Mouse (Mus musculus) cerebellum, adult 2 months (tissue): ENCODE results near the gene E430018J23Rik. TPM values are rescaled to one million over a fixed set of nuclear protein-coding genes. Genes with fewer than 3 reads are reported as not detected.
A peak's percentile ranks its signal among the peaks of the same experiment; 100 is the strongest.
"Not testable (repeated sequence)": the region's sequence is repeated elsewhere in the genome, so short reads cannot be mapped to it uniquely, and the experiment has no call there.

ENCODE experiments used
- DNase-seq, 2 experiments: peaks; one replicate each; pipeline ENCODE4 v3.0.0; 2021
- H3K27ac ChIP-seq: fragments of 200-500 bp; 2 replicates; pipeline ENCODE4 v1.5.1; 2012; ENCODE audit warnings: low read length, control low read depth, inconsistent platforms; ENCODE audit not compliant: insufficient read depth
- H3K27me3 ChIP-seq: fragments of 200-500 bp; 2 replicates; pipeline ENCODE4 v1.6.1; 2012; ENCODE audit warnings: inconsistent platforms, mild to moderate bottlenecking, low read length, moderate library complexity; ENCODE audit not compliant: control insufficient read depth, insufficient read depth
- H3K4me1 ChIP-seq: fragments of 200-500 bp; 2 replicates; pipeline ENCODE4 v1.6.1; 2011; ENCODE audit warnings: low read length; ENCODE audit not compliant: control insufficient read depth, insufficient read depth
- H3K4me3 ChIP-seq: fragments of 200-500 bp; replicated peaks from 2 replicates; pipeline ENCODE3; 2011; ENCODE audit warnings: mild to moderate bottlenecking, low read depth, low read length, control low read depth; ENCODE audit not compliant: insufficient read depth
- CTCF ChIP-seq: fragments of 200-500 bp; IDR thresholded peaks from 2 replicates; pipeline ENCODE4 v1.5.1; 2011; ENCODE audit warnings: low read depth, mild to moderate bottlenecking, control low read depth, low read length, moderate library complexity, borderline replicate concordance; ENCODE audit not compliant: insufficient read depth
- POLR2A ChIP-seq: fragments of 200-500 bp; IDR thresholded peaks from 2 replicates; pipeline ENCODE4 v1.6.1; 2011; ENCODE audit warnings: low read length, control low read depth, borderline replicate concordance; ENCODE audit not compliant: insufficient read depth
- WGBS: fragments of 180-500 bp; shearing (Covaris S2); methylation state at CpG from one replicate; pipeline ENCODE4 v1.1.7; 2018; 5-methylcytosine and 5-hydroxymethylcytosine counted together
- polyA plus RNA-seq: library from polyadenylated mRNA; depleted of rRNA; stranded (reverse); fragments of >200 nt; gene quantifications from 2 replicates; pipeline ENCODE4 v1.2.3, GENCODE M21; 2012

The E430018J23Rik gene
- polyA plus RNA-seq, 1 experiment: 4.8 TPM

DNA sequence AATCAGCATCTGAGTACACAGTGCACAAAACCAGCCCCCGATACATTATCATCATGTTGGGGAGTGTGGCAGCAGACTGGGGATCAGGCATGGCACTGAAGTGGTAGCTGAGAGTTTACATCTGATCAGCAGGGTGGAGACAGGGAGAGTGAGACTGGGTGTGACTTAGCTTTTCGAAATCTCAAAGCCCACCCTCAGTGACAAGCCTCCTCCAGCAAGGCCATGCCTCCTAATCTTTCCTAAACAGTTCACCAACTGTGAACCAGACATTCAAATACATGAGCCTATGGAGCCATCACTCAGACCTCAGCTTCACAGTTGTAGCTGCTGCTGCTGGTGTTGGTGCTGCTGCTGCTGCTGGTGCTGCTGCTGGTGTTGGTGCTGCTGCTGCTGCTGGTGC, 18.0 kb upstream of the E430018J23Rik start:
- Histone ChIP-seq H3K27ac (no peak overlapping the region), H3K4me3 (no peak overlapping the region), H3K4me1 (no peaks in the 10 kb centered on the region), H3K27me3 (no peaks in the 10 kb centered on the region)
- 72% methylated on average over 2 of the region's 2 CpGs for WGBS
- TF ChIP-seq CTCF (no peak), POLR2A (no peak)
- no peak for DNase-seq

DNA sequence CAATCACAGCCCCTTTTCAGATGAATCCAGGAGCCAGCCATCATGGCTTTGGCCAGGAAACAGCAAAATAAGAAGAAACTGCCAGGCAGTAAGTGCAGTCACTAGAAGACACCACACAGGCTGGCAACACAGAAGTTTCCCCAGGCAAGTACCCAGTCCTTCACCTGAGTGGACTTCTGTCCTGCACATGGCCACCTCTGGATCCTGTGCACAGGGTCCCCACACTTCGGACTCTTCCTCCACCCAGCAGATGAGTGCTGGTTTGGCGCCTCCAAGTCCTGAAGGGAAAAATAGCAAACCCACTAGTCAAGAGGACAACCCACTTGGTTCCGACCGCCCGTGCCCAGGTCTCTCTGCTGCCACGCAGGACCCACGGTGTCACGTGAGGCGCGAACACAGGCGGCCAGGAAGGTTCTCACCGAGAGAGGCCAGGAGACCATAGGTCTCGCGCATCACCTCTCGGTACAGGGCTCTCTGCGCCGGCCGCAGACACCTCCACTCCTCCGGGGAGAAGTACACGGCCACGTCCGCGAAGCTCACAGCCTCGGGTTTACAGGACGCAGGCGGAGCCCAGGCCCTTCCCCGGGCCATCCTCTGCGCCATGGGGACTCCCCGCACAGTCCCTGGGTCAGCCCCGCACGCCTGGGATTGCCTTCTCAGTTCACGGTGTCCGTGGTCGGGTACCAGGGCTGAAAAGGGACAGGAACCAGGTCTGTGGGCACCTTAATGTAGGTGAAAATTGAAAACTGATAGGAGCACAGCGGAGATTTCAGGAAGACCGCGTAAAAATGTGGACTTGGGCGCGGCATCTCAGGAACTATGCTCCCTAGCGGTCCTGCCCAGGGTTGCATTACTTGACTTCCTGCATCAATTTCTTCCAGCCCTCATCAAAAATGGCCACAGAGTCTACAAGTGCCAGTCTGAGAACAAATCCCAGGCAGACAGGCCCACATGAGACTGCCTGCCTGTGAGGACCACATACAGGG, 12.9 kb upstream of the E430018J23Rik start, which contains the start of gene Zfp764:
Zfp764 (minus strand) TSS at position 821 of the 986 bp plus-strand sequence.
- not testable (repeated sequence) for H3K4me1 ChIP-seq, H3K27me3 ChIP-seq
- H3K4me3 ChIP-seq: peak within 1 kb of the TSS; percentile 80
- DNase-seq: peak; percentile 90 to 91
- TF ChIP-seq CTCF: peak; percentile 78
- peak; percentile 59; the same call in 1 of the 2 replicates for TF ChIP-seq POLR2A
- peak within 1 kb of the TSS; percentile 82 for H3K27ac ChIP-seq
- WGBS: 2% methylated on average over 40 of the region's 40 CpGs

DNA sequence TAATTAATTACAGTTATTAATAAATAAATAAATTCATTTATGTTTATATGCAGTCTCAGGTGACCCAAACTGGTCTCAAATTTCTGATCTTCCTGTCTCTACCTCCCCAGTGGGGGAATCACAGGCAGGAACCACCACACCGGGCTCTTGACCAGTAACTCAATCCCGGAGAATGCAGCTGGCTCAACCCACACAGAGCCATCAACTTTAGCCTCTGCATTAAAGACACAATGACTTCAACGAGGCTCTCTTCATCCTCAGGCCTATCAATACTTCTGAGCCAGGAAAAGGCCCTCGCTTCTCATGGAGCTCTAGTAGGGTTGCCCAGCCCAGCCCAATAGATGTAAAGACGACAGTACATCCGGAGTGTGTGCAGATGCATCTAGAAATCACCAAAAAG, 10.7 kb upstream of the E430018J23Rik start:
- DNase-seq, H3K4me3 ChIP-seq, H3K27me3 ChIP-seq, H3K27ac ChIP-seq, H3K4me1 ChIP-seq: not testable (repeated sequence)
- 98% methylated on average over 6 of the region's 6 CpGs for WGBS

DNA sequence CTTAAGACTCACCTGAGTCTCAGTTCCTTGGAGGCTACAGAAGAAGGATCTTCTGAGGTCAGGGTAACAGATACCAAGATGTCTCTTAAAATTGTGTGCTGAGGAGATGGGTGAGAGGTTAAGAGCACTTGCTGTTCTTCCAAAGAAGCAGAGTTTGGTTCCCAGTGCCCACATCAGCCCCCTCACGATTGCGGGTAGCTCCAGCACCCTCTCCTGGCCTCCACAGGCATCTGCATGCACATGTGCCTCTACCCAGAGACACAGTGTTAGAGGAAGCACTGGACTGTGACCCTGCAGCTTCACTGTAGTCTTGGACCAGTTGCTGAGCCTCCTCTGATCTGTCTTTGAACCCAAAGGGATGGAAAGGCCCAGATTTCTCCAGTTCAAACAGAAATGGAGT, 9.6 kb upstream of the E430018J23Rik start:
- no peak overlapping the region for H3K4me3 ChIP-seq
- no peak for DNase-seq
- H3K4me1 ChIP-seq: no peaks in the 10 kb centered on the region
- H3K27me3 ChIP-seq: no peaks in the 10 kb centered on the region
- TF ChIP-seq POLR2A: no peak
- H3K27ac ChIP-seq: no peak overlapping the region
- WGBS: 57% methylated on average over 2 of the region's 2 CpGs

DNA sequence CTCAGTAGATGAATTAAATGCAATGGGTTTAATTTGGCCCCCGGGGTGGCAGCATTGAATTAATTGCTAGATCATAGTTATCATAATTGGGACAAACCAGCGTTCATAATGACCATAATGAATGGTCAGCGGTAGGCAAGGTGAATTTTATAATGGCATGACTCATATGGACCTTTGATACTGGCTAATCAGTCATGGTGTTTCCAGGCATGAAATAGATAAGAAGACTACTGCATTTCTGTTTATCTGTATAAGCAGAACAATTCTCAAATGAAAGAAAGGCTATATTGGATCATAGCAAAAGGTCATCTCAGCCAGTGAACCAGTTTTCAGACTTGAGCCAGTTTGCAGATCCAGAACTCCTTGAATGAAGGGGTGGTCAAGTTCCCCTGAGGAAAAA, 6.9 kb upstream of the E430018J23Rik start:
- DNase-seq: no peak
- no peaks in the 10 kb centered on the region for H3K4me1 ChIP-seq
- H3K27ac ChIP-seq: no peak overlapping the region
- TF ChIP-seq POLR2A (no peak), CTCF (no peak)
- WGBS: 63% methylated on average over 3 of the region's 3 CpGs
- no peaks in the 10 kb centered on the region for H3K27me3 ChIP-seq
- H3K4me3 ChIP-seq: no peak overlapping the region

DNA sequence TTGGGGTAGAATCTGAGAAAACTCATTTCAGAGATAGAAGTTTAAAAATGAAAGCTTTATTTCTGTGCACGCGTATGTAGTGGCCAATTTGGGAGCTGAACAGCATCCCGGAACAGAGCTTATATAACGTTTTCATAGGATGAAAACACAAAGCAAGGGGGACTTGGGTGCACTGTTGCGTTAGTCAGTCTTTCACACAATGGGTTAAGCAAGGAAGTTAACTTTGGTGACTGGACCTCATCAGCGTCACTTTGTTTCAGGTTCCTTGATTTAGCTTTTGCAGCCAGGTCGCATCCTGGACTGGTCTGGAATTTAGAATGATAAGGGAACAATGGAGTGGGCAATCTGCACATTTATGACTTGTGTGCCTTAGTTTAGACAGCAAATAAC, 510 bp upstream of the E430018J23Rik start:
- Histone ChIP-seq H3K4me1 (peaks cover 7% of the 10 kb centered on the region), H3K4me3 (peak overlapping the region; percentile 81), H3K27ac (peak overlapping the region; percentile 18; the same call in 1 of the 2 replicates), H3K27me3 (no peaks in the 10 kb centered on the region)
- WGBS: 5% methylated on average over 7 of the region's 7 CpGs
- no peak for DNase-seq
- TF ChIP-seq POLR2A: no peak
- no peak for TF ChIP-seq CTCF

DNA sequence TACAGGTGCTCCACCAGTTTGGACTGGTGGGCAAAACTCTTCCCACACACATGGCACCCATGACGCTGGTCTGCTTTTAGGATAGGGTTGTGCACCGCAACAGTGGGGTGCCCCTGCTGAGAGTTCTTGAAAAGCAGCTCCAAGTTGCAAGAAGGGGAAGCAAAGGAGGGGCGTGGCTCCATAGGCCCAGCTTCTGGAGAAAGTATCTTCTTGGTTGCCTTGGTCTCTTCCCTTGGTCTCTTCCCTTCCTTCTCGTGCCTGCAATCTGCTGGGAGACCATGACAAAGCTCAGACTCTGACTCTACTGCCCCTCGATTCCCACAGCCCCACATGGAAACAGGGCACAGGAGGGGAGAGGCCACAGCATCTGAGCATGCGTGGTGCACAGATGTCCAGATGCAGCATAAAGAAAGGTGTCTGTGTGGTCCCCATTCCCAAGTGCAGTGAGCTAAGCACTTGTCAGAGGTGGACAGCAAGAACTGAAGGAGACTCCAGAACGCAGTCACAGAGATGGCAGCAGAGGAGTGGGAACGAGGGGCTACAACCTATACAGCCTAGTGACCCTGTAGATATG, 1.1 kb downstream of the E430018J23Rik start:
- DNase-seq: no peak
- Histone ChIP-seq H3K4me1 (peaks cover 7% of the 10 kb centered on the region), H3K27ac (no peak overlapping the region), H3K27me3 (no peaks in the 10 kb centered on the region), H3K4me3 (peak overlapping the region; percentile 22)
- TF ChIP-seq POLR2A: no peak
- TF ChIP-seq CTCF: no peak
- 69% methylated on average over 8 of the region's 8 CpGs for WGBS

DNA sequence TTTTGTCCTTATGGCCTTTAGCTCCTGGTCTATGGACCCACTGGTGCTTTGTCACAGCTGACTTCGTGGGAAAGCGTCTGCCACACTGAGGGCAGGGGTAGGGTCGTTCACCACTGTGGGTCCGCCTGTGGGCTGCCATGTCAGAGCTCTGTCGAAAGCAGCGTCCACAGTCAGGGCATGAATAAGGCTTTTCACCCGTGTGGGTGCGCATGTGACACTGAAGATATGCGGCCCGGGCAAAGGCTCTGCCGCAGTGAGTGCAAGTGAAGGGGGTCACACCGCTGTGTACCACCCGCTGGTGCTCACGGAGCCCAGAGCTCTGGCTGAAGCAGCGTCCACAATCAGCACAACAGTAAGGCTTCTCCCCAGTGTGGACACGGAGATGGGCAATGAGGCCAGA, 1.9 kb downstream of the E430018J23Rik start:
- TF ChIP-seq CTCF (no peak), POLR2A (no peak)
- Histone ChIP-seq H3K27me3 (no peaks in the 10 kb centered on the region), H3K27ac (no peak overlapping the region), H3K4me3 (no peak overlapping the region), H3K4me1 (peaks cover 7% of the 10 kb centered on the region)
- DNase-seq: no peak
- 94% methylated on average over 16 of the region's 16 CpGs for WGBS
